Mouse (Mus musculus) c-Kit-positive CD71-negative TER-119-negative erythroid progenitor cells, embryonic 14.5 days (primary cell): Measurements from ENCODE around the gene Ranbp2.
"Not testable (repeated sequence)": the region's sequence is repeated elsewhere in the genome, so short reads cannot be mapped to it uniquely, and the experiment has no call there.

Experiments
- DNase-seq: peaks from one replicate; pipeline ENCODE4 v3.0.0-alpha.2; 2013; ENCODE audit warnings: low read depth

Ranbp2 gene

DNA sequence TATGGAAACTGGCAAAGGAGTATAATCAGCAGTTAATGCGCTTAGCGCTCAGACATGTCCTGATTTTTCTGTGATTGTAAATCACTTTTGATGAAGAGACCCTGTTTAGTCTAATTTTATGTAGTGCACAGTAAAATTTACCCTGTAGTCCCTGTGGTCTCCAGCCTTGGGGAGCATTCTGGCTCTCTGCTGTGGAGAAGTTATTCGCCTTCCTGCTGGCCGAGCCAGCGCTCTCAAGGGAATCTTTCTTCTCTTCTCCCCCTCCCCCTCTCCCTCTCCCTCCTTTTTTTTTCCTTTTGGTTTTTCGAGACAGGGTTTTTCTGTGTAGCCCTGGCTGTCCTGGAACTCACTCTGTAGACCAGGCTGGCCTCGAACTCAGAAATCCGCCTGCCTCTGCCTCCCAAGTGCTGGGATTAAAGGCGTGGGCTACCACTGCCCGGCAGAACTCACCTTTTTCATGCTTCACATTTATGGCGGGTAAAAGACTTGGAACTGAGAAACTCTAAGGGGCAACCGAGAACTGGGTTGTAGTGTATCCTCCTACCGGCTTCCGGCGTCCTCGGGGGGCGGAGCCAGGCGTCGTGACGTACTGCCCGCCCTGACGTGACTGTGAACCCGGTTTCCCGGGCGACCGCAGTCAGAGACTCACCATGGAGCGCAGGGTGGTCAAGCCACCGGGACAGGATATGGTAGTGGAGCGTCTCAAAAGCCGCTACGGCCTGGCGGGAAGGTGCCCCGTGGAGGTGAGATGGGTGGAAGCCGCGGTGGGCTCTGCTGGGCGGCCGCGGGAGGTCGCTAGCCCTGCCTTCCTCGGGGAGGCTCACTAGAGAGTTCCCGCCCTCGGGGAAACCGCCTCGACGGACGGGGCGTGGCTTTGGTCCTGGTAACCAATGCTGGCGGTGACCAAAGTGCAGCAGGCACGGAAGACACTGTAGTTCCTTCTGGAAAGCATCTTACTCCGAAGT is 50.9 kb downstream of the Ranbp2 start, which contains the start of gene Ccdc138:
Ccdc138 (plus strand) TSS at position 629 of the 965 bp plus-strand sequence.
- peak; percentile 82 for DNase-seq

DNA sequence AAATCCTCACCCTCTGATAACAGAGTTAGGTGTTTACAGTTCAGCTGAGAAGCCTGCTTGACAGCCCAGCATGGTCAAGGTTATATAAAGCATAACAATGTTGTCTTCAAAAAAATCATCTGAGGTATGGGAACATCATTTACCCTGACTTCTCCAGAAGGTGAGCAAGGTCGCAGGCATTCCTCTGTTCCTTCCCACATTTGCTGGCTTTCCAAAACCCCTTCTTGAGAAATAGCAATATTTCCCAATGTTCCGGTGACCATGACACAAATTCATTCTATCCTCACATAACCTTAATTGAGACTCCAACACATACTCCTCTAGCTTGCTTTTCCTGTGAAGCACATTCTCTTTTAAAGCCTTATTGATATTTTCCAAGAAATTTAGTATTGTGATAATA is 51.8 kb downstream of the Ranbp2 start:
- DNase-seq: no peak

DNA sequence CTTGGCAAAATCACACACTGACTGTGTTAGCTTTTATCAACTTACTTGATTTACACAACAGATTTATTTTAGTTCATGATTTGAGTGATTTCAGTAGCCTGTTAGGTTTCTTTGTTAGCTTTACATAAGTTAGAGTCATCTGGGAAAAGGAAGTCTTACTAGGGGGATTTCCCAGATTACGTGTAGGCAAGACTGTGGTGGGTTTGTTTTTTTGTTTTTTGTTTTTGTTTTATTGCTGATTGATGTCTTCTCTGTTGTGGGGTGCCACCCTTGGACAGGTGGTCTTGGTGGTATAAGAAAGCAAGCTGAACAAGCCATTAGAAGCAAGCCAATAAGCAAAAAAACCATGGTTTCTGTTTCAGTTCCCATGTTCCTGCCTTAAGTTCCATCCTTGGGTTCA is 82.6 kb downstream of the Ranbp2 start:
- DNase-seq: no peak

DNA sequence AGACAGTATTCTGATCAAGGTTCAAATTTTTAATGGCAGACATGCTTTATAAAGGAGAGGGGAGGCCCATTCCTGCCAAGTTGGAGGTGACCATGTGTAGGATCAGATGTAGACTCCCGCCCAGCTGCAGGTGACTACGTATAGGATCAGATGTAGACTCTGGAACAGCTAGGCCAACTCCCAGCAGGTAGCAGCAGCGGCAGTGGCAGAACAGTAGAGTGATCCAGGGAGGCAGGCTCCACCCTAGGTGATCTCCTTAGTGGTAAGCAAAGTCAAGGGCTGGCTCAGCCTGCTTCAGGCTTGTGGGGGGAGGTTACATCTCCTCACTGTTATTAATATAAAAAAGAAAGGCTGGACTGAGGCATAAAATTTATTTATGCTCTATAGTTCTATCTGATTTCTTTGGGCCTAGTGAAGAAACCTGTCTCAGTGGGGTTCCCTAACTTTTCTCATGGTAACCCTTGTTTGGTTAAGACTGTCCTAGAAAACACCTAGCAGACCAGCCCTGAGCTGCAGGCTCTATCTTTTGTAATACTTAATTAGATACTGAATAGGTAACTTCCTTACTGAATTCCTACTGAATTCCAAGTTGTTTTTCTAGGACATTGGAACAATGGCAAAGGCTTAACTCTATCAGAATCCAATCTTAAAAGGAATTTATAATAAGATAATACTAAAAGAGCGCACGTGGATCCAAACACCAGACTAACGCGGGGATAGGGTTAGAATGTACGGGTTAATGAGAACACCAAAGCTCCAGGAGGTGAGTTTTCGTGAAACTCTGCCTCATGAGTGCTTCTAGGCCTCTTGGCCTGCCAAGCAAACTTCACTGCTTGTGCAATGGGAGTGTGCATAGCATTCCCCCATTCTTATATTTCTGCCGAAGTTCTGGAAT is 84.4 kb downstream of the Ranbp2 start:
- DNase-seq: no peak

DNA sequence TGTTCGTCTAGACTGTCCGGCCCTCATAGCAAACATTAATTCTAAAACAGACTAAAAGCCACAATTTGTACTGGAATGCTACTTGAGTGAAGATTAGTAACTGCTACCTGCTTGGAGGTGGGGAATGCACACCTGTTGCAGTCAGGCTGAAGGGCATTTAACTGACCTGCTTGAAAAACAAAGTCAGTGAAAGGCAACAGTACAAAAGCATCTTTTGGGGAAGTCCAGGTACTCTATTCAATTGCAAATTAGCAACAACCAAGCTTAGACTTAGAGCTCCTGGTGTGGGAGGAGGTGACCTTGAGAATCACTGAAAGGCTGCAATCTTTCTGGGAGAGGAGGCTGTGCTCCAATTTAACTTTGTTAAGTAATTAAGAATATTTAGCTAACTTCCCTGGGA is 85.5 kb downstream of the Ranbp2 start:
- DNase-seq: no peak

DNA sequence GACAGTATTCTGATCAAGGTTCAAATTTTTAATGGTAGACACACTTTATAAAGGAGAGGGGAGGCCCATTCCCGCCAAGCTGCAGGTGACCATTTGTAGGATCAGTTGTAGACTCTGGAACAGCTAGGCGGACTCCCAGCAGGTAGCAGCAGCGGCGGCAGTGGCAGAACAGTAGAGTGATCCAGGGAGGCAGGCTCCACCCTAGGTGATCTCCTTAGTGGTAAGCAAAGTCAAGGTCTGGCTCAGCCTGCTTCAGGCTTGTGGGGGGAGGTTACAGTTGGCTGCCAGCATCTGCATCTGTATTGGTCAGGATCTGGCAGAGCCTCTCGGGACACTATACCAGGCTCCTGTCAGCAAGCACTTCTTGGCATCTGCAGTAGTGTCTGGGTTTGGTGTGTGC is 89.6 kb downstream of the Ranbp2 start:
- not testable (repeated sequence) for DNase-seq

DNA sequence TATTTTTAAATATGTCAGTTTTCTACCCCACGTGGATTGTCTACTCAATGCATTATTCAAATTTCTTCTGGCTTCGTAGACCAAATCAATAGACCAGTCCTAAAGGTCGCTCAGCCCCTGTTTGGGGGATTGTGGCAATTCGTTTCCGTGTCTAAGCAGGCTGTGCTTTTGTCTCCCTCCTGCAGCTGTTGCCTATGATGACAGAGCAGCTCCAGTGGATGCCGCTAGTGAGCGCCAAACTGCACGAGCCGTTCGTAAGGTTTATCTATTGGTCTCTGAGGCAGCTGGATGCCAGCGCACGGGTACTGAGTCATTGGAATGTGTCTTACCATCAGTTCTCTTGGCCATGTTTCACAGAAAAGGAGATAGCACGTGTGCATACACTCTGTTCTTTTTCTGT is 93.9 kb downstream of the Ranbp2 start:
- no peak for DNase-seq
